Mouse (Mus musculus) olfactory bulb, adult 2 months (tissue): Measurements from ENCODE around the gene Myo9b.

ENCODE experiments used
- CTCF ChIP-seq: fragments of 200-500 bp; IDR thresholded peaks from 2 replicates; pipeline ENCODE4 v1.5.1; 2012; ENCODE audit warnings: low read depth, mild to moderate bottlenecking, low read length, moderate library complexity; ENCODE audit not compliant: insufficient read depth
- POLR2A ChIP-seq: fragments of 200-500 bp; IDR thresholded peaks from 2 replicates; pipeline ENCODE4 v1.6.1; 2012; ENCODE audit warnings: mild to moderate bottlenecking, low read depth, low read length, moderate library complexity; ENCODE audit not compliant: insufficient read depth

DNA sequence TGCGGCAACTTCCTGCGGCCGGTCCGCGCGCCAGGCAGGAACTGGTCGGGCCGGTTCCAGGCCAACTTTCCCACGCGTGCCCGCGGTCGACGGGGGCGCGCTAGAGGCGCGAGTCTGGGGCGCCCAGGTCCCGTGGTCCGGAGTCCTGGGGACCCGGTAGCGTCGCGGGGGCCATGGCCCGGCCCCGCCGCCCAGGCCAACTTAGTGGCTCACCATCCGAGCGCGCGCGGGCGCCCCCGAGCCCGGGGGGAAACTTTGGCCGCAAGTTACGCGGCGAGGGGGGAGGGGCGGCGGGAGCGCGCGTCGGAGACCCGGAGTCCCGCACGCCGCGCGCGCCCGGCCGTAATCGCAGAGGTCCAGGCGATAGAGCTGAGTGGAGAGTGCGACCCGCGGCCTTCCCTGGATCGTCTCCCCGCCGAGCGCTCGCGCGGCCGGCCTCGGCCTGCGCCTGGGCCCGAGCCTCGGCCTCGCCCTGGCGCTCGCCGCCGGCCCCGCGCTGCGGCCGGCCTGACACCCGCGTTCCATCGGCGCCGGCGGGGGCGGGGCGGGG, 109.0 kb downstream of the Myo9b start, which contains the start of gene Nr2f6:
- no peak for TF ChIP-seq CTCF
- TF ChIP-seq POLR2A, result no peak
